25 mouse cellular contexts compared by ENCODE assay signal in genomic region chr11:20582758-20583157, GRCm38 (mm10).
"Had no signal": no experiment of that assay in that cellular context is flagged by ENCODE, and none has a peak within 500 bp of the region (broad histone marks: within the 10 kb centered on the region; RNA-seq: fewer than 3 reads in every experiment).

No protein-coding gene starts in this region.

- H3K4me3 ChIP-seq: gastrocnemius, adult 2 months; hindbrain, embryonic 10.5 days; hindbrain, embryonic 12.5 days; layer of hippocampus, adult 2 months; left cerebral cortex, adult 2 months; limb, embryonic 10.5 days; limb, embryonic 12.5 days; liver, embryonic 12.5 days had no signal

- ATAC-seq: hindbrain, embryonic 16.5 days; inflammation-experienced regulatory T-cells, adult 6 months; intestine, embryonic 16.5 days; liver, embryonic 12.5 days had no signal

- H3K9me3 ChIP-seq: hindbrain, embryonic 10.5 days; hindbrain, embryonic 12.5 days; limb, embryonic 10.5 days; limb, embryonic 12.5 days; liver, embryonic 12.5 days had no signal

- H3K9ac ChIP-seq: hindbrain, embryonic 12.5 days; hindbrain, embryonic 14.5 days; limb, embryonic 12.5 days; liver, embryonic 12.5 days; liver, embryonic 14.5 days had no signal

- DNase-seq: gastrocnemius, adult 2 months; gastrocnemius, postnatal 10 days; gastrocnemius, postnatal 36 days; heart, adult 18-20 months; heart, postnatal 10 days; heart, postnatal 4 days; kidney, adult 18-20 months; kidney, adult 9 months; kidney, postnatal 10 days; kidney, postnatal 25 days; kidney, postnatal 4 days; liver had no signal

- H3K4me2 ChIP-seq: heart, embryonic 11.5 days; hindbrain, embryonic 12.5 days; hindbrain, embryonic 14.5 days; limb, embryonic 12.5 days; liver, embryonic 12.5 days had no signal

- H3K4me1 ChIP-seq: hindbrain, embryonic 10.5 days; hindbrain, embryonic 12.5 days had no signal

- H3K27me3 ChIP-seq: hindbrain, embryonic 12.5 days; limb, embryonic 12.5 days; liver, embryonic 12.5 days had no signal

- H3K36me3 ChIP-seq: hindbrain, embryonic 10.5 days; hindbrain, embryonic 12.5 days; limb, embryonic 10.5 days; limb, embryonic 12.5 days; liver, embryonic 12.5 days had no signal

- H3K27ac ChIP-seq: gastrocnemius, adult 2 months; hindbrain, embryonic 10.5 days; hindbrain, embryonic 12.5 days; hindbrain, embryonic 14.5 days; layer of hippocampus, adult 2 months; left cerebral cortex, adult 2 months; limb, embryonic 10.5 days; limb, embryonic 12.5 days; liver, embryonic 12.5 days; liver, embryonic 14.5 days had no signal
